Mouse (Mus musculus) urinary bladder, adult 18-20 months (tissue): ENCODE data around the gene Olfr434.
"Not testable (repeated sequence)": the region's sequence is repeated elsewhere in the genome, so short reads cannot be mapped to it uniquely, and the experiment has no call there.

ENCODE experiments used
- DNase-seq, 2 experiments: peaks; one replicate each; pipeline ENCODE4 v3.0.0; 2022; ENCODE audit warnings: low spot score in 2 of 2, mixed read lengths in 2 of 2

Olfr434 gene

DNA sequence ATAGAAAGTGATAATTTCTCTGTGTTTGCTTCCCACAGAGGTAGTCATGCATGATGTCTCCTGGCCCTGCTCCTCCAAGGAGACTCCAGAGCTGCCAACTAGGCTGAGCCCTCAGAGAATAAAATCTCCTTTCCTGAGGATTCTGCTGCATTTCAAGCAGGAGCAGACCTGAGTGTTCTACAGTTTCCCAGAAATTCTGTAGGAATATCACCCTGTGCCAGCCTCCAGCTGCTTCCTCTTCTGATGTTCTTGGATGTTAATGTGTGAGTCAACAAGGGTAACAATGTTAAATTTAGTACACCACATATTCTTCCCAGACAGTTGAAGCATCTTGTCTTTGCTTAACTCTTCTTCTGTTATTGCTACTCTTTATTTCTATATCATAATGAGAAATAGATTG, at the start of gene Olfr434:
Gene Olfr434, plus strand, starts transcription at position 149 of the 400 bp plus-strand sequence.
- DNase-seq = not testable (repeated sequence)

DNA sequence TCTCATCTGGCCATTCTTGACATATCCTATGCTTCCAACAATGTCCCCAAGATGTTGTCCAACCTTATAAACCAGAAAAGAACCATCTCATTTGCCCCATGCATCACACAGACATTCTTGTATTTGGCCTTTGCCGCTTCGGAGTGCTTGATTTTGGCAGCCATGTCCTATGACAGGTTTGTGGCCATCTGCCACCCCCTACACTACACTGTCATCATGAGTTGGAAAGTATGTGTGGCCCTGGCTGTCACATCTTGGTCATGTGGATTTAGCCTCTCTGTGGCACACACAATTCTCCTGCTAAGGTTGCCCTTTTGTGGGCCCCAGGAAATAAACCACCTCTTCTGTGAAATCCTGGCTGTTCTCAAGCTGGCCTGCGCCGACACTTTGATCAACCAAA, 45.6 kb upstream of the Olfr434 start:
- DNase-seq = no peak

DNA sequence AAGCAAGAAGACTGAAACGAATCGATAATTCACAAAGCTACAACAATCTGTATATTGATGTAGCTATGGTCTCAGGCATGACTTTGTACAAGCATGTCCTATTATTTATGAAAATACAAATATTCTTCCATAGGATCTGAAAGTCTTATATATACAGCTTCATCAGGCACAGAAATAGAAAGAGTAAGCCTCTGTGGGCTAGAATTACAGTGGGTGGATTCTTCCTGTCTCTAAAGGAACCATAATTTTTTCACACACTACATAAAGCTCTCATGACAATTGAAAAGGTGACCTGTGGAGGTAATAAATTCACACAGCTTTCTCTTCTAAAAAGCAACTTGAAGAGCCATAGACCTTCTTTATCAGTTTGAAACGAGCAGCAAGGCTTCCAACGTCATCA, 41.0 kb upstream of the Olfr434 start, which contains the start of gene Olfr13:
Gene Olfr13, plus strand, starts transcription at position 301 of the 400 bp plus-strand sequence.
- no peak for DNase-seq

DNA sequence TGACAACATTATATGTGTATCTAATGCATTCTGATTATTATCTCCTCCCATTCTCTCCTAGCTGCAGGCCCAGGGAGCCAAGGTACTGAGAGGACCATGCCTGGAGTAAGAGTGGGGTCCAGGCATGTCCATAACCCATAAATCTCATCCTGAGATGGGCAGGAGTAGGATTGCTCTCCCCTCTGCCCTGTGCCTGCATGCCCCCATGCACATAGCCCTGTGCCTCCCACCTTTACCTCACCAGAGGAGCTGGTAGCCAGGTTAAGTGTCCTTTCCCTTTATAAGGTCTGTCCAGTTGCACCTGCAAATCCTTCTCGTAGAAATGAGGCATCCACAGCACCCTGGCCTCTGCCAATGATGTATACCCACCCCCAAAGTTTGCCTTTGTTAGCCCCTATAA, 34.7 kb upstream of the Olfr434 start:
- DNase-seq = no peak

DNA sequence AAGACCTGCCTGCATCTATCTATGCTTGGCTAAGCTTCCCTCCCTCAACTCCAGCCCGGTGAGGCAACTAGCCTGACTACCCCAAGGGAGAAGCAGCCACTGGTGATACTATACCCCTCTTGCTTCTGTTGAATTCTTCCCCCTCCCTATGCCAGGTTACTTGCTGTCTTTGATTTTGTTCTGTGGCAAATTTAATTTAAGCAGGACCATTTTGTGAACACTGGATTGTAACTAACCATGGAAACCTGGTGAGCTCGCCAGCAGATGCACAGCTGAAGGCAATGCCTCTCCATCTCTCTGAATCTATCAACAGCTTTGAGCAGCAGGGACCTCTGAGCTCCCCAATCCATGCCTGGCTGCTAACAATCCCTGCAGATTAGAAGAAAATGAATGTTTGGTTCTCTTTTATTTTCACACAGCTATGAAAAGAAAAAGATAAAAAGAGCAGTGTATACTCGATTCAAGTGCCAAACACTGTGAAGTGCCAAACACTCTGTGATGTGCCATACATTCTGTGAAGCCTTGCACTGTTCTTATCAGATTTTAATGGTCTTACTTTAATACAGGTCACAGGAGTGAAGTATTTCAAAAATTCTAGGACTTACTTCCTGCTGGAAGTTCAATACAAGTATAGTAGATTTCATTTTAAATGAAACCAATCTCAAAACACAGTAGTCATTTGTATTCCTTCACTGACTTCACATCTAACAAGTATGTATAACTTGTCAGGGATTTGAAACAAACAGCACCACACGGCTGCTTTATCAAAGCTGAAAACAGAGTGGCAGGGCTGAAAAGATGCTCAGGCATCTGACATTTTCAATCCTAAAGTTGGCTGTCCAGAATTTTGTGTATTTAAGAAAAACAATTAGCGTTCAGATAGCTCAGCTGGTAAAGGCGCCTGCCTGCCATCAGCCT, 34.0 kb upstream of the Olfr434 start:
- DNase-seq = no peak

DNA sequence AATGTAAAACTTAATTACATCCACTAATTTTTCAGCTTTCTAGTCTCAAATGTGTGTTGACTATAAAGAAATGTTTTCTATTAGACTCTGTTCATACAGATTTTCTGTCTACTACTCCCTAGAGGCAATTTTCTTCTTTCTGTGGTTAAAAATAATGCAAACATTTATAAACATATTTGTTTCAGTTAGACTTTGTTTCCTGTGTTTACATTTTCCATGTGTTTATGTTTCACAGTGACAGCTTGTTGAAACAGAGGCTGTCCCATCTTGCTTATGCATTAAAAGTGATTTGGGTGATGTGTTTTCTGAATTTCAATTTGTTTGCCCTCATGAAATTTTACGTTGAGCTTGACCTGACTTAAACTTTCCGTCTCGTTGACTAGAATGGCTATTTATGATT, 21.8 kb upstream of the Olfr434 start:
- no peak for DNase-seq

DNA sequence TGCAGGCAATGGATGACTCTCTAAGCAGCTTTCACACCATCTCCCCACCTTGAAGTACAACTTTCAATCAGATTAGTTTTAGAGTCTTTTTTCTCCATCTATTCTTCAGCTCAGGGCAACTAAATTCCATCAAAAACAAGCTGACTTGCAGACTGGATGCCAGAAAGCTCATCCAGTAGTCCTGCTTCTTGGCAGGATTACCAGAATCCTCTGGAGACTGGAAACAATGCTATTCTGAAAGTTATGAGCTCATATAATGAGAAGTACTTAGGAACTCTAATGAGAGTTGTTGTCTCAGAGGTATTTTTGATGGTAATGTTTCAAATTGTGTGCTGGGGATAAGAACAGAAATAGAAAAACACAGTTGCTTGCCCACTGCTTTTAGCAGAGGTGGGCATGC, 16.0 kb upstream of the Olfr434 start, which contains the start of gene Olfr435:
Gene Olfr435, plus strand, starts transcription at position 366 of the 400 bp plus-strand sequence.
- no peak for DNase-seq

DNA sequence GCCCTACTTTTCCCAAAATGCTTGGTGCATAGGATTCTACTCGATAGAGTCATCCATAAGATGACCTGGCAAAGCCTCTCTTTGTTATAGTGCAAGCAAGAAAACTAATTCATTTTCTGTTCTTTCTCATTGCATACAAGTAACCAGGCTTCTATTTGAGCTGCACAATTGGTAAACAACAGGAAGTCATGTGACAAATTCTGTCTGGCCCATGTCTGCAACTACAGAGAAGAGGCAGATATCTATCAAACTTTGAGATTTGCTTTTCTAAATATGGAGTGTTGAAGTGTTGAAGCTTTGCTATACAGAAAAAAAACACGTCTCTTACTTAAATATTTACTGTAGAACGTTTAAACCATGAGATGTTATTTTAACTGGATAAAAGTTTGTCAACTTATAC, 14.7 kb upstream of the Olfr434 start:
- DNase-seq = no peak

DNA sequence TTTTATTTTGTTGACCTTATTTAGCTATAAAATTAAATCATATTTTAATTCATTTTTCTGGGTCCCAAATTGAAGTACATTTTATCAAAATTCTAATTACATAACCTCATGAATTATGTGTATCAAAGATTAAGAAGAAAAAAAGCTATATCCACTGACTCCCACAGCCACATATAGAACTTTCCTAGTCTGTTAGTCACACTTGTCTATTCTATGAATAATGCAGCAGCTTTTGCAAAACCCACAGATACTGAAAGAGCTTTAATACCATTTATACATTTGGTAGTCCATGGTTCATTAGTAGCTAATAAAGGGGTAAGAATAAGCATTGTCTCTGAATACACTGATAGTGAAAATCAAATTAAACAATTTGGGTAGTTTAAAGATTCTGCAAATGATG, 10.0 kb upstream of the Olfr434 start:
- DNase-seq = no peak

DNA sequence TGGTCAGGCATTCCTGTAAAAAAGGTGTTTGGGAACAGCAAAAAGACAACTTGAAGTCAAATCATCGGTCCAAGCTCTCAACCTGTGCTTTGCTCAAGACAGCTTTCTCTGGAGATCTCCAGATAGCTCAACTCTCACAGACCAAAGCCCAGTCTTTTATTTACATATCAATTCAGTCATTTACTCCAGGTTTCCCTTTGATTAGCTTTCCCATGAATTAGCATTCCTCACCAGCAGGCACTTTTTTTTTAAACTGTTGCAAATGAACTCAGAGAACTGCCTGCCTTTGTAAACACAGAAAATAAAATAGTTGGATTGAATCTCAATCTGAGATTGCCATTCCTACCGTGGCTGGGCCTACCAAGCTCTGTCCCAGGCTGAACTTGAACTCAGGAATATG, 7.5 kb upstream of the Olfr434 start:
- no peak for DNase-seq

DNA sequence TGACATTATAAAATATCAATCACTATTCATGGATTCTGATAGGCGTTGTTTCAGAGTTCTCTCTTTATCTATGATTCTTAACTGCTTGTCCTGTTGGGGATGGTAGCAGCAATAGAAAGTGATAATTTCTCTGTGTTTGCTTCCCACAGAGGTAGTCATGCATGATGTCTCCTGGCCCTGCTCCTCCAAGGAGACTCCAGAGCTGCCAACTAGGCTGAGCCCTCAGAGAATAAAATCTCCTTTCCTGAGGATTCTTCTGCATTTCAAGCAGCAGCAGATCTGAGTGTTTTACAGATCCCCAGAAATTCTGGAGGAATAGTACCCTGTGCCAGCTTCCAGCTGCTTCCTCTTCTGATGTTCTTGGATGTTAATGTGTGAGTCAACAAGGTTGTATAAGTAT, 18.4 kb downstream of the Olfr434 start, which contains the start of gene Olfr47:
Gene Olfr47, plus strand, starts transcription at position 275 of the 400 bp plus-strand sequence.
- not testable (repeated sequence) for DNase-seq

DNA sequence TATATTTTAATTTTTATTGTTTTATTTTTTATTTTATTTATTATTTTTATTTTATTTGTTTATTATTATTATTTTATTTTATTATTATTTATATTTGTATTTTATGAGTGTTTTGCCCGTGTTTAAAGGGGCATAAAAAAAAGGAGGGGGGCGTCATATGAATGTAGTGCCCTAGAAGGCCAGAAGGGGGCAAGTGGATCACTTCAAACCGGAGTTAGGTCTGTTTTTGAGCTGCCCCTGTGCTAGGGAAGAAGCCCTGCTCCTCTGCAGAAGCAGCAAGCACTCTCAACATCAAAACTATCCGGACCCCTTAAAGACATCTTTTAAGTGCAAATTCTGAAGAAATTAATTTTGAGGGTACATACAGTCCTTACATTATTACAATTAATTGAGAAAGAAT, 29.2 kb downstream of the Olfr434 start:
- DNase-seq = no peak

DNA sequence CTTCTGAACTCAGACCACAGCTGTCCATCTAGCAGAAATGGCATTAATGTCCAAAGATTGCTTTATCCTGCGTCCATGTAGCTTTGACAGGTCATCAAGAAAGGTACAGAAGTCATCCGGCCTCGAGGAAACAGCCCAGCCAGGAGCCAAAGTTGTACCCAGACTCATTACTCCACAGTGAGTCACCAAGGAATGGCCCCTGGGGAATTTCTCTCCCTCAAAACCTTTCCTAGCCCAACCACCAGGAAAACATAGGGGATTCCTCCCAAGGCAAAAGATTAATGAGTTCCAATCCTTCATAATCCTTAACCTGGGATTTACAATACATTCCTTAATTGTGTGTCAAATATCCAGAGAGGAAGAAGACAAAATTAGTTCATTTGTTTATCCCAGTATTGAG, 34.6 kb downstream of the Olfr434 start:
- no peak for DNase-seq

DNA sequence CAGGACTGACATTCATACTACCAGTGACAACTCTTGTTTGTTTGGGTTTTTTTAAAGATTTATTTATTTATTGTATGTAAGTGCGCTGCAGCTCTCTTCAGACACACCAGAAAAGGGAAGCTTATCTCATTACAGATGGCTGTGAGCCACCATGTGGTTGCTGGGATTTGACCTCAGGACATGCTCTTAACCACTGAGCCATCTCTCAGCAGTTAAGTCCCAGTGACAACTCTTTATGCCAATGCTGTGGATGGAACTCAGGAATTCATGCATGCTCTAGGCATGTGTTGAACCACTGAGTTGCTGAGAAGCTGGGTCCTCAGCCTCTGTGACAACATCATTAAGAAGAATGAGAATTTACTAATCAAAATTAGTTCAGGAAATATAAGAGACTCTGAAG, 40.2 kb downstream of the Olfr434 start:
- no peak for DNase-seq

DNA sequence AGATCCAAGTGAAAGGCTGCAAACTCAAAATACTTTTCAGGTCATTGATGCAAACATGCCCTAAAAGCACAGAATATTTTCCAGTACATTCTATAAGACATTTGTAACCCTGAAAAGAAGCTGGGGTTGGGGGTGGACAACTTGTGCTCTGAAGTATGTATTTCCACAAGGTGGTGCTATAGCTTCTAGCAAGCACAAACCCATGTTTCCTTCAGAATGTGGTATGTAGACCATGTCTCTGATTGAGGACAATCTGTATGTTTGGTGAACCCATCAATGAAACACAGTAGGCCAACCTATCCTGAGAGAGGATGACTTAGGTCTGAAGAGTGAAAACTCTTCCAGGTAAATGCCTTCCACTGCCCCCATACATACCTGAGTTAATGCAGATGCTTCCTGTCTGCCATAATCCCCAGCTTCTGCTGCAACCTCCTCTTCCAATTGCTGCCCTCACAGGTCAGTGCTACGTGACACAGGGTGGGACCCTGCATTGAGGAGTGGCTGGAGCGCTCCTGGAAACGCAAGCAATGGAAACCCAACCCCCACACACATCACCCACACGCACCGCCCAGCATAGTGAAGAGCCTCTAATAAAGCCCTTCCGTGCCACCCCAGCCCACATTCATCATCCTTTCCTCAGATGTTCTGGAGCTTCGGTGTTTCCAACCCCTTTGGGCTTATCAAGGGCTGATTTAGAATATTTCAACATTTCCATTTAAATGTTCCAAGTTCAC, 41.5 kb downstream of the Olfr434 start:
- no peak for DNase-seq

DNA sequence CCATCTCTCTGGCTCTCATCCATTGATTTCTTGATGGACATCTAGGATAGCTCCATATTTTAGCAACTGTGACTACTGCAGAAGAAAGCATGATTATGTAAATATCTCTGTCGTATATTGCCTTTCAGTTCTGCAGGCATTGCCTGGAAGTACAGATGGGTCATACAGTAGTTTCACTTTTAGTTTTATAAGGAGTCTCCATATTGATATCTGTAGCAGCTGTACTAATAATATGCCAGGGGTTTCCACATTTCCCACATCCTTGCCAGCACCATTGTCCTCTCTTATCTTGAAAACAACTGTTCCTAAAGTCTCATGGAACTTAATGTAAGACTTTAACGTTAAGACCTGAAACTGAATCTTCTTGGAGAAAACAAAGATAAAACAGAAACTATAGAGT, 47.9 kb downstream of the Olfr434 start:
- DNase-seq = no peak

DNA sequence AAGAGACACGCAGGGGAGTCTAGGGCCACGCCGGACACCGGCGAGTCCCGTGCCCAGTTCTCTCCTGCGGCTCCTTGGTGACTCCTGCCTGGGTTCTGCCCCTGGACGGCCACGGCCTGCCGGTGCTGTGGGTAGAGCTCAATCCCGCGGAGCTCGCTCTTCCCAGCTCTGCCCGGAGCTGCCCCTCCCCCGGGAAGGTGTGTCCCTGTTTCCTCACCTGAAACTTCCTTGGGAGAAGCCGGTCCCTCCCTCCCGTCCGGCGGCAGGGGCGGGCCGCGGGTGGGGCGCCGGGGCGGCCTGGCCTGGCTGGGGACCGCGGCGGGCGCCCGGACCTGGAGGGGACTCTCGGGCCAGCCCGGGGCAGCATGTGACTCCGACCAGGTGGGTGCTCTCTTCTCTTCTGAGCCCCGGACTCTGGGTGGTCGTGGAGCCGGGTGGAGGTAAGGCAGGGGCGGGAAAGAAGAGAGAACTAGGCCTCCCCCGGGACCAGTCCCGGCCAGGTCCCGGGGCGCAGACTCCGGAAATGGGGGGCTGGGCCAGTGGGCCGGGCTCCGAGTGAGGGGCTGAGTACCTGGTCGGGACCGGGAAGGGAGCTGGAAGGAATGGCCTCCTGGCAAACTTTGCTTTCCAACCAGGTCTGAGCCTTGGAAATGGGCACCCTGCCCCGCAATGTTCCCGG, 52.7 kb downstream of the Olfr434 start, which contains the start of gene Arhgef5:
Gene Arhgef5, plus strand, starts transcription at position 220 of the 679 bp plus-strand sequence.
- DNase-seq = peak; percentile 76 to 87

DNA sequence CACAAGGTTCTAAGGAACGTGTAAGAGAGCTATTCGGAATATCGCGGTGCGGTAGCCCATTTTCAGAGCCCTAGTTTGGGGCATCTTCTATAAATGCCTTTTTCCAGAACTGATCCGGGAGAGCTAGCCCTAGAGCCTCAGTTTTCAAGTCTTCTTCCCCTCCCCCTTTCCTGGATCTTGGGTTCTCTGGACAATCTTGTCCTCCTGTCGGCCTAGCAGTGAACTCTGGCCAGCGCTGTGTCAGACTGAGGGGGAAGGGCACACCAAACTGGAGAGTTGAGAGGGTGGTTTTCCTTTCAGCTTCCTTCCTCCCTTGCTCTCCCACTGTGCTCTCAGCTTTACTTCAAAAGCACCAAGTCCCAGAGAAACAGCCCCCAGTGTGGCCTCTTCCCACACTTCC, 53.5 kb downstream of the Olfr434 start:
- DNase-seq = peak in 1 of 2 experiments; percentile 24
